Mouse (Mus musculus) megakaryocyte, embryonic 14.5 days (primary cell): ENCODE data around the gene Olfr52. TPM values are rescaled to one million over a fixed set of nuclear protein-coding genes. Genes with fewer than 3 reads are reported as not detected.

Source experiments
- H3K27me3 ChIP-seq: replicated peaks from 2 replicates; pipeline ENCODE3; 2012; ENCODE audit warnings: inconsistent platforms
- H3K36me3 ChIP-seq: replicated peaks from 2 replicates; pipeline ENCODE3; 2012; ENCODE audit warnings: low read length, inconsistent platforms, mixed read lengths
- H3K4me1 ChIP-seq: 2 replicates; pipeline ENCODE4 v1.6.1; 2012; ENCODE audit warnings: inconsistent platforms
- H3K4me3 ChIP-seq: replicated peaks from 2 replicates; pipeline ENCODE3; 2012; ENCODE audit warnings: moderate library complexity, mild to moderate bottlenecking, inconsistent platforms
- H3K9me3 ChIP-seq: 2 replicates; pipeline ENCODE4 v1.6.1; 2012; ENCODE audit warnings: inconsistent platforms
- FLI1 ChIP-seq: IDR thresholded peaks from 2 replicates; pipeline ENCODE4 v1.6.1; 2012; ENCODE audit warnings: low read length, inconsistent platforms, mixed read lengths
- GATA1 ChIP-seq: IDR thresholded peaks from 3 replicates; pipeline ENCODE4 v1.6.1; 2012; ENCODE audit warnings: mixed read lengths, low read length, inconsistent platforms, borderline replicate concordance
- polyA plus RNA-seq: library from polyadenylated mRNA; stranded (reverse); fragments of >175 nt; gene quantifications from 2 replicates; pipeline ENCODE4 v1.2.3, GENCODE M21; 2012; ENCODE audit warnings: low replicate concordance; ENCODE audit not compliant: insufficient read depth

The Olfr52 gene
- polyA plus RNA-seq, 1 experiment: not detected

DNA sequence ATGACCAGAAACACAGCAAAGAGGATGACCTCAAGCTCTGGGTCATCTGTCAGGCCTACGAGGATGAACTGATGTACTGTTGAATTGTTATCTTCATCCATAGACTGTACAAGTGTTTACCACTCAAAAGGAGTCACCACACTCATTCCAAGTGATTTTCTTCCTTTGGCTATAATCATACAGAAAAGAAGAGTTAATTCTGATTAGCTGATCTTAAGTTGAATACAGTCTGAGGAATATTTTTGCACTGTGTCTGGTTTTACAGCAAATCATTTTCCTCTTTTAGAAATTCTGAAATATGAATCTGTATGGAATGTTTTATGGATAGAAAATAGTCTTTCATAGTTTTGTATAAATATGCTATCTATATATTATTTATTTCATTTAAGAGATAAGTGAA is 38.9 kb downstream of the Olfr52 start, which contains the start of gene Olfr1040:
TSS of gene Olfr1040 (minus strand) at position 101 of the 400 bp plus-strand sequence.
- Histone ChIP-seq H3K36me3 (no peaks in the 10 kb centered on the region), H3K27me3 (no peaks in the 10 kb centered on the region), H3K4me3 (no peak within 1 kb of the TSS), H3K9me3 (no peaks in the 10 kb centered on the region), H3K4me1 (no peaks in the 10 kb centered on the region)
- no peak for TF ChIP-seq FLI1
- TF ChIP-seq GATA1: no peak

DNA sequence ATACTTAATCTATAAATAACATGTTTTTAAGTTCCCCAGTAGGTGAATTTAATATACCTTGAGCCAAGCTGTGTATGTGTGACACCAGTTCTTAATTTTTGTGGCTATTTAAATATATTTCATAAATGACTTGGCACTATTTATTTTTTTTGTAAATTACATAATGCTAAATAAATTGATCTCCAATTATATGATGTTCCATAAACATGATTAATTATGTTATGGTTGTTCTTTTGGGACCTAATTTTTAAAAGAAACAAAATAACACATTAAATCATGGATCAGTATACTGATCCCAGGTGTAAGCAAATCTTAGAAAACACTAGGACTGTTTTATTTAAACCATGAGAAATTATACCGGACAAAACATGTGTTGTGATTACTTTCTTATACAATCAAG is 49.7 kb downstream of the Olfr52 start, which contains the start of gene Olfr1039:
TSS of gene Olfr1039 (minus strand) at position 101 of the 400 bp plus-strand sequence.
- no peaks in the 10 kb centered on the region for H3K4me1 ChIP-seq
- H3K4me3 ChIP-seq: no peak within 1 kb of the TSS
- H3K27me3 ChIP-seq: no peaks in the 10 kb centered on the region
- no peaks in the 10 kb centered on the region for H3K36me3 ChIP-seq
- no peaks in the 10 kb centered on the region for H3K9me3 ChIP-seq
- TF ChIP-seq FLI1: no peak
- no peak for TF ChIP-seq GATA1

Other genes with a start within 250 kb of the Olfr52 start
- not detected in 2 replicates for gene Olfr1028, start 235.2 kb downstream of the Olfr52 start, polyA plus RNA-seq
- not detected in 2 replicates for gene Olfr1029, start 211.8 kb downstream of the Olfr52 start, polyA plus RNA-seq
- not detected in 2 replicates for gene Olfr1030, start 206.4 kb downstream of the Olfr52 start, polyA plus RNA-seq
- not detected in 2 replicates for gene Olfr1031, start 195.4 kb downstream of the Olfr52 start, polyA plus RNA-seq
- gene Olfr1032, start 180.1 kb downstream of the Olfr52 start, polyA plus RNA-seq: not detected in 2 replicates
- gene Olfr1033, start 165.1 kb downstream of the Olfr52 start, polyA plus RNA-seq: not detected in 2 replicates
- gene Olfr1034, start 139.8 kb downstream of the Olfr52 start, polyA plus RNA-seq: not detected in 2 replicates
- not detected in 2 replicates for gene Olfr1036, start 111.7 kb downstream of the Olfr52 start, polyA plus RNA-seq
- not detected in 2 replicates for gene Olfr1037, start 98.3 kb downstream of the Olfr52 start, polyA plus RNA-seq
- not detected in 2 replicates for gene Olfr1039, start 49.8 kb downstream of the Olfr52 start, polyA plus RNA-seq
- not detected in 2 replicates for gene Olfr1040, start 39.0 kb downstream of the Olfr52 start, polyA plus RNA-seq
- not detected in 2 replicates for gene Olfr1042, start 23.8 kb downstream of the Olfr52 start, polyA plus RNA-seq
- not detected in 2 replicates for gene Olfr1043, start 18.2 kb downstream of the Olfr52 start, polyA plus RNA-seq
- gene Olfr1044, start 7.9 kb downstream of the Olfr52 start, polyA plus RNA-seq: not detected in 2 replicates
- gene Olfr1045, start 17.3 kb upstream of the Olfr52 start, polyA plus RNA-seq: not detected in 2 replicates
- gene Olfr1046, start 33.6 kb upstream of the Olfr52 start, polyA plus RNA-seq: not detected in 2 replicates
- gene Olfr1047, start 45.7 kb upstream of the Olfr52 start, polyA plus RNA-seq: not detected in 2 replicates
- not detected in 2 replicates for gene Olfr1048, start 54.6 kb upstream of the Olfr52 start, polyA plus RNA-seq
- not detected in 2 replicates for gene Olfr1049, start 72.6 kb upstream of the Olfr52 start, polyA plus RNA-seq
- gene Olfr1051, start 93.4 kb upstream of the Olfr52 start, polyA plus RNA-seq: not detected in 2 replicates
- not detected in 2 replicates for gene Olfr1052, start 106.8 kb upstream of the Olfr52 start, polyA plus RNA-seq
- gene Olfr1053, start 129.6 kb upstream of the Olfr52 start, polyA plus RNA-seq: not detected in 2 replicates
- not detected in 2 replicates for gene Olfr1054, start 149.8 kb upstream of the Olfr52 start, polyA plus RNA-seq
- not detected in 2 replicates for gene Olfr1055, start 164.6 kb upstream of the Olfr52 start, polyA plus RNA-seq
- not detected in 2 replicates for gene Olfr1056, start 176.8 kb upstream of the Olfr52 start, polyA plus RNA-seq
- not detected in 2 replicates for gene Olfr1057, start 192.7 kb upstream of the Olfr52 start, polyA plus RNA-seq
- gene Olfr1058, start 202.9 kb upstream of the Olfr52 start, polyA plus RNA-seq: not detected in 2 replicates
- gene Olfr1061, start 228.4 kb upstream of the Olfr52 start, polyA plus RNA-seq: not detected in 2 replicates
- not detected in 2 replicates for gene Olfr1062, start 241.1 kb upstream of the Olfr52 start, polyA plus RNA-seq